Mouse (Mus musculus) forebrain, embryonic 11.5 days (tissue): ENCODE results near the gene Ddn. TPM values are rescaled to one million over a fixed set of nuclear protein-coding genes. Genes with fewer than 3 reads are reported as not detected.

Experiments used
- ATAC-seq: fragments of 200-750 bp; cut with Nextera tagmentation; replicated peaks from 2 replicates; pipeline ENCODE4 v1.8.0; 2017; ENCODE audit warnings: moderate TSS enrichment; ENCODE audit not compliant: low FRiP score
- DNase-seq: peaks from one replicate; pipeline ENCODE4 v3.0.0-alpha.2; 2017; ENCODE audit warnings: low spot score
- H3K27ac ChIP-seq: fragments of 300-500 bp; sonication (generic); 2 replicates; pipeline ENCODE4 v1.5.1; 2014; ENCODE audit warnings: low read depth, low read length
- H3K27me3 ChIP-seq: fragments of 300-500 bp; sonication (generic); 2 replicates; pipeline ENCODE4 v1.6.1; 2014; ENCODE audit warnings: mild to moderate bottlenecking, low read length, mixed read lengths; ENCODE audit not compliant: control insufficient read depth, insufficient read depth
- H3K36me3 ChIP-seq: fragments of 300-500 bp; sonication (generic); 2 replicates; pipeline ENCODE4 v1.6.1; 2014; ENCODE audit warnings: mild to moderate bottlenecking, low read length, moderate library complexity, mixed read lengths; ENCODE audit not compliant: control insufficient read depth, insufficient read depth
- H3K4me1 ChIP-seq: fragments of 300-500 bp; sonication (generic); replicated peaks from 2 replicates; pipeline ENCODE4 v1.6.1; 2014; ENCODE audit warnings: low read length, mixed read lengths; ENCODE audit not compliant: control insufficient read depth, insufficient read depth
- H3K4me2 ChIP-seq: fragments of 300-500 bp; sonication (generic); 2 replicates; pipeline ENCODE4 v1.6.1; 2014; ENCODE audit warnings: low read depth, mild to moderate bottlenecking, low read length, moderate library complexity, mixed read lengths; ENCODE audit not compliant: severe bottlenecking
- H3K4me3 ChIP-seq: fragments of 300-500 bp; sonication (generic); 2 replicates; pipeline ENCODE4 v1.5.1; 2014; ENCODE audit warnings: low read depth, low read length
- H3K9ac ChIP-seq: fragments of 300-500 bp; sonication (generic); 2 replicates; pipeline ENCODE4 v1.6.1; 2014; ENCODE audit warnings: low read length
- H3K9me3 ChIP-seq: fragments of 300-500 bp; sonication (generic); 2 replicates; pipeline ENCODE4 v1.6.1; 2016; ENCODE audit warnings: low read length, mixed read lengths; ENCODE audit not compliant: control insufficient read depth
- WGBS: fragments of 180-500 bp; shearing (Covaris S2); extraction: QIAGEN DNeasy Blood & Tissue Kit; methylation state at CpG from one replicate; pipeline ENCODE4 v1.1.7; 2014; 5-methylcytosine and 5-hydroxymethylcytosine counted together
- polyA plus RNA-seq: library from polyadenylated mRNA; unstranded; fragments of >200 nt; fragmentation: Nextera tagmentation; extraction: Ambion mirVana; gene quantifications from 2 replicates; pipeline ENCODE4 v1.2.1, GENCODE M21; 2014

Ddn gene
- polyA plus RNA-seq, result not detected in 2 replicates

DNA sequence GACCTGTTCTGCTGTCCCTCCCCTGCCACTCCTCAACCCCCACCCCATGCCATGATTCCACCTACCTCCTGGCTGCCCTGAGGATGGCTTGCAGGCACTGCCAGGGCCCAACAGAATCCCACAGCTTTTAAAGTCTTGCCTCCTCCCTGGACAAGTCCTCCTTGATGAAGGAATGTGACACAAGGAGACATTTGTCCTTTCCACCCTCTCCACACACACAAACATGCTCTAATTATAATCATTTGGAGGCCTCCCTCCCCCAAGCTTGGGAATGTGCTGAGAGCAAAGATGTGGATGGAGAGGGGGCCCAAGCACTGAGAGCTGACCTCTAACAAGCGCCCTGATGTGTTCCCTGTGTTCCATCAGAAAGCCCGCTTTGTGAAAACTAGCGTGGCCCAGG lies at the start of gene Ddn:
Ddn (minus strand) TSS at position 101 of the 400 bp plus-strand sequence.
- Histone ChIP-seq H3K27ac (no peak within 1 kb of the TSS), H3K36me3 (peaks cover 5% of the 10 kb centered on the region; the same call in 1 of the 2 replicates), H3K4me3 (no peak within 1 kb of the TSS), H3K9me3 (no peaks in the 10 kb centered on the region), H3K4me2 (no peak within 1 kb of the TSS), H3K9ac (no peak within 1 kb of the TSS), H3K27me3 (peaks cover 57% of the 10 kb centered on the region), H3K4me1 (peaks cover 14% of the 10 kb centered on the region)
- no peak for ATAC-seq
- 40% methylated on average over 3 of the region's 3 CpGs for WGBS
- no peak for DNase-seq

DNA sequence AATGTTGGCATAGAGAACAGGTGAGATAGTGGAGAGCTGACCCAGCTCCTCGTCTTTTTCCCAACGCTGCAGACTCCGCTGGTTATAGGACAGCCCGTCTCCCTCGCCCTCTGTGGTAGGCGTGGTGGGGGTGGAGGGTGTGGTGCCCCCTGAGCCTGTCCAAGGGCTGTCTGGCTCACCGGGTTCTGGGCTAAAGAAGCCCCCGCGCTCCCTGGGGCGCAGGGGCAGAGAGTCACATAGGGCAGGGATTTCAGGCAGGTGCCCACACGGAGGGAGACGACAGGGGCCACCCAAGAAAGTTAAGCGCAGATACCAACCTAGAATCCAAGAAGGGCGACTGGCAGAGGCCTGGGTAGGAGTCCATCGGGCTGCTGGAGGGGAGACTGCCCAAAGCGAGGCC lies 44.9 kb upstream of the Ddn start:
- no peak overlapping the region for H3K4me2 ChIP-seq
- DNase-seq, result peak; percentile 48
- H3K36me3 ChIP-seq, result peaks cover 35% of the 10 kb centered on the region
- no peak overlapping the region for H3K4me3 ChIP-seq
- no peaks in the 10 kb centered on the region for H3K27me3 ChIP-seq
- H3K9ac ChIP-seq, result no peak overlapping the region
- H3K9me3 ChIP-seq, result no peaks in the 10 kb centered on the region
- no peaks in the 10 kb centered on the region for H3K4me1 ChIP-seq
- 95% methylated on average over 16 of the region's 16 CpGs for WGBS
- ATAC-seq, result no peak
- no peak overlapping the region for H3K27ac ChIP-seq

DNA sequence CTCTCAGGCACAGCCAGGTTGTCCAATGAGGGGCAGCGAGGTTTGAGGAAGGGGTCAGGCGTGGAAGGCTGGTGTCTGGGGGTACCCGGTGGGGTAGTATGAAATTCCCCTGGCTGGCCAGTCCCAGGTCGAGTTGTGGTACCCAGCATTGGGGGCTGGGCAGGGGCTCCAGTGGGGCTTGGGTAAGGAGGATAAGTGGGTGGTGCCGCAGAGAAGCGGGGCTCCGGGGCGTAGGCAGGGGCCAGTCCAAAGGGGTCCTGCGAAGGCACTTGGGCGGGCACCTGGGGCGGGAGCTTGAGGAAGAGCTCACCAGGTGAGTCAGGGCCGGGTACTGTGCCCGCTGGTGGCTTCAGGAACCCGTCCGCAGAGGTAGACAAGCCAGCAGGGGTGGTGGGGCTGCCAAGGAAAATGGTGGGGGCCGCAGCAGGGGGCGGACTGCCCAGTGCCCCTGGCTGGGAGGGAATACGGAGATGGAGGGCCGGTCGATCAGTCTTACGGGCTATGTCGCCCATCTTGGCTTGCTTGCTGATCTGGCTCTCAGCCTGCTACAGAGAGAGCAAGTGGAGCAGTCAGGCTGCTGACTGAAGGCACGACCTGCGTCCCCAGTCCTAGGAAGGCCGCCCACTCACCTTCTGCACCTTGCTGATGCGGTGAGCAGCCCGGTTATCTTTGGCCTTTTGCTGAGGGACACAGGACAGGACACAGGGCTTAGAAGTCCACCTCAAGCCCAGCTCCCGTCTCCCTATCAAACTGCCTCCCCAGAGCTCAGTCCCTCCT lies 44.1 kb upstream of the Ddn start:
- Histone ChIP-seq H3K4me1 (no peaks in the 10 kb centered on the region), H3K9me3 (no peaks in the 10 kb centered on the region), H3K4me2 (no peak overlapping the region), H3K4me3 (no peak overlapping the region), H3K9ac (no peak overlapping the region), H3K27ac (no peak overlapping the region), H3K27me3 (no peaks in the 10 kb centered on the region), H3K36me3 (peaks cover 41% of the 10 kb centered on the region)
- DNase-seq, result peak; percentile 49
- ATAC-seq, result 0 out of 2 replicates have a peak, but pooled peaks have one; percentile 36
- WGBS, result 92% methylated on average over 28 of the region's 28 CpGs

DNA sequence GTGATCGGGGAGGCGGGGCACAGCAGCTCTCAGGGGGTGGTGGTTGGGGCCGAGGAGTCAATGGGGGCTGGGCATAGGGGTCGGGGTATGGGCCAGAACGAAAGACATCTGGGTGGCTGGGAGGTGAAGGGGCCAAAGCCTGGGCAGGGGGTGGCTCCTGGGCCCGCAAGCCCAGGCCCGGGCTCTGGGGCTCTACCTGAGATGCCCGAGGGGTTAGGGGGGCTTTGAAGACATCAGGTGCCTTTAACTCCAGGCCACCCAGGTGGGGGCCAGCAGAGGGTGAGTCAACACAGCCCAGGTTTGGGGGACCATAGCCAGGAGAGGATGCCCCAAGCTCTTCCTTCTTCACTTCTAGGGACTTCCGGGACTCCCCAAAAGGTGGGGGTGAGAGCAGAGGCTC lies 43.4 kb upstream of the Ddn start:
- no peak overlapping the region for H3K27ac ChIP-seq
- no peaks in the 10 kb centered on the region for H3K27me3 ChIP-seq
- no peaks in the 10 kb centered on the region for H3K9me3 ChIP-seq
- H3K4me2 ChIP-seq, result no peak overlapping the region
- no peaks in the 10 kb centered on the region for H3K4me1 ChIP-seq
- no peak overlapping the region for H3K9ac ChIP-seq
- 90% methylated on average over 9 of the region's 9 CpGs for WGBS
- DNase-seq (no peak), ATAC-seq (no peak)
- no peak overlapping the region for H3K4me3 ChIP-seq
- peaks cover 41% of the 10 kb centered on the region for H3K36me3 ChIP-seq

- Histone ChIP-seq H3K9ac (no peak overlapping the region), H3K9me3 (no peaks in the 10 kb centered on the region), H3K27me3 (no peaks in the 10 kb centered on the region), H3K36me3 (peaks cover 41% of the 10 kb centered on the region), H3K4me3 (no peak overlapping the region), H3K27ac (no peak overlapping the region), H3K4me2 (no peak overlapping the region), H3K4me1 (no peaks in the 10 kb centered on the region)
- DNase-seq, result peak; percentile 44
- ATAC-seq, result no peak
- WGBS, result 96% methylated on average over 9 of the region's 9 CpGs
Measured at GRCm38 (mm10) chr15:98852071-98852470, 42.8 kb upstream of the Ddn start.

DNA sequence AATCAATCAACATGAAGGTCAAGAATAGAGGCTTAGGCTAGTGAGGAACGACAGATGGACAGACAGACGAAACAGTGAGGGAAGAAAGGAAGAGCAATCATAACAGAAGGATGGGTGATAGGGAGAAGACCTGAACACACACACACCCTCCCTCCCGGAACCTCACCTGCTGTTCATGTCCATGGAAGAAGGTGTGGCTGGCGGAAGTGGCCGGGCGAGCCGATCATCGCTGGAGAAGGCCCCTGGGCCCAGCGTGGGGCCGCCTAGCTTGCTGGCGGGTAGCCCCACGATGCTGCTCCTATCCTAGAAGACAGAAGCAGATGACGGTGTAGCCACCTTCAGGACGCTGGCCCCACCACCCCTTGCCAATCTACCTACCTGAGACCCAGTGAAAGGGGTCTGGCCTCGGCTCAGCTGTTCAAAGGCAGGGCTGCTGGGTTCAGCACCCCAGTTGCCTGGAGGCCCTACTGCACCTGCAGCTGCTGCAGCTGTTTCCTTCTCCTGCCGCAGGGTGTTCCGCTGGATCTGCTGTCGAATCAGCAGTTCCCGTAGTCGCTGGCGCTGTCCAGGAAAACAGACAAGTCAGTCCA lies 42.0 kb upstream of the Ddn start:
- H3K4me2 ChIP-seq, result no peak overlapping the region
- no peaks in the 10 kb centered on the region for H3K4me1 ChIP-seq
- H3K4me3 ChIP-seq, result no peak overlapping the region
- H3K27me3 ChIP-seq, result no peaks in the 10 kb centered on the region
- no peak overlapping the region for H3K27ac ChIP-seq
- H3K9me3 ChIP-seq, result no peaks in the 10 kb centered on the region
- DNase-seq, result no peak
- peaks cover 44% of the 10 kb centered on the region for H3K36me3 ChIP-seq
- no peak overlapping the region for H3K9ac ChIP-seq
- no peak for ATAC-seq
- WGBS, result 93% methylated on average over 21 of the region's 21 CpGs

GRCm38 (mm10) chr15:98850668-98851067 lies 41.4 kb upstream of the Ddn start:
- Histone ChIP-seq H3K4me1 (no peaks in the 10 kb centered on the region), H3K36me3 (peaks cover 48% of the 10 kb centered on the region), H3K9ac (no peak overlapping the region), H3K27me3 (no peaks in the 10 kb centered on the region), H3K27ac (no peak overlapping the region), H3K4me3 (no peak overlapping the region), H3K9me3 (no peaks in the 10 kb centered on the region), H3K4me2 (no peak overlapping the region)
- DNase-seq, result peak; percentile 47
- whole genome bisulfite sequencing, result 95% methylated on average over 14 of the region's 14 CpGs
- ATAC-seq, result no peak

- H3K9me3 ChIP-seq, result no peaks in the 10 kb centered on the region
- no peak overlapping the region for H3K9ac ChIP-seq
- no peak overlapping the region for H3K4me2 ChIP-seq
- no peaks in the 10 kb centered on the region for H3K4me1 ChIP-seq
- ATAC-seq, result no peak
- no peaks in the 10 kb centered on the region for H3K27me3 ChIP-seq
- H3K36me3 ChIP-seq, result peaks cover 51% of the 10 kb centered on the region
- no peak overlapping the region for H3K4me3 ChIP-seq
- DNase-seq, result peak; percentile 45
- 92% methylated on average over 16 of the region's 16 CpGs for WGBS
- H3K27ac ChIP-seq, result no peak overlapping the region
Measured at GRCm38 (mm10) chr15:98849956-98850600, 40.8 kb upstream of the Ddn start.
